Mouse (Mus musculus): Measurements from ENCODE around the gene Gdpgp1. TPM values are rescaled to one million over a fixed set of nuclear protein-coding genes. Genes with fewer than 3 reads are reported as not detected.
A peak's percentile ranks its signal among the peaks of the same experiment; 100 is the strongest.

The Gdpgp1 gene
- total RNA-seq, 2 experiments from 2014 or later = 6.0 to 6.1 TPM

GRCm38 (mm10) chr7:80220237-80220797 is 12.3 kb upstream of the Gdpgp1 start:
- DNase-seq (ENCODE audit: low spot score in 2 of 2) = no peak

GRCm38 (mm10) chr7:80221179-80221750 is 11.4 kb upstream of the Gdpgp1 start:
- DNase-seq (ENCODE audit: low spot score in 2 of 2) = no peak

GRCm38 (mm10) chr7:80227065-80227464 is 5.6 kb upstream of the Gdpgp1 start:
- DNase-seq (ENCODE audit: low spot score in 2 of 2) = no peak

DNA sequence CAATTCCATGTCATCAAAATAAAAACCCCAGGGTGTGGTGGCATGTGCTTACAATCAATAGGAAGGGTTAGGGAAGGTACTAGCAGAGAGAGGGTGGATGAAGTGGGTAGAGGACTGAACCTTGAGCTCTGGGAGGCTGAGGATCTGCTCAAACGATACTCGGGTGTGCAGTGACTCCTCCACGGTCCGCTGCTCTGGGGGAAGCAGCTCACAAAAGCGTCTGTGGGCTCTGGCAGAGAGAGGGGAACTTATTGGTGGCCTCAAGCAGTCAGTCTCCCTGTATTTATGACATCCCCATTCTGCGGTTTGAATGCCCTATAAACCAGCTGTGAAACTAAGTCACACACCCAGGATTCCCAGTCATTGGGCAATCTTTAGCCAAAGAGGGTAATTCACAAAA is 2.5 kb upstream of the Gdpgp1 start:
- no peak for DNase-seq (ENCODE audit: low spot score in 2 of 2)

- peak in 1 of 2 experiments; percentile 24 for DNase-seq (ENCODE audit: low spot score in 2 of 2)
Measured at GRCm38 (mm10) chr7:80231971-80232488, 635 bp upstream of the Gdpgp1 start.

GRCm38 (mm10) chr7:80233799-80234198 is 1.1 kb downstream of the Gdpgp1 start:
- DNase-seq (ENCODE audit: low spot score in 2 of 2) = no peak

- DNase-seq (ENCODE audit: low spot score in 2 of 2) = no peak
Measured at GRCm38 (mm10) chr7:80238542-80238941, 5.9 kb downstream of the Gdpgp1 start.

- DNase-seq (ENCODE audit: low spot score in 2 of 2) = no peak
Measured at GRCm38 (mm10) chr7:80241661-80242060, 9.0 kb downstream of the Gdpgp1 start.

DNA sequence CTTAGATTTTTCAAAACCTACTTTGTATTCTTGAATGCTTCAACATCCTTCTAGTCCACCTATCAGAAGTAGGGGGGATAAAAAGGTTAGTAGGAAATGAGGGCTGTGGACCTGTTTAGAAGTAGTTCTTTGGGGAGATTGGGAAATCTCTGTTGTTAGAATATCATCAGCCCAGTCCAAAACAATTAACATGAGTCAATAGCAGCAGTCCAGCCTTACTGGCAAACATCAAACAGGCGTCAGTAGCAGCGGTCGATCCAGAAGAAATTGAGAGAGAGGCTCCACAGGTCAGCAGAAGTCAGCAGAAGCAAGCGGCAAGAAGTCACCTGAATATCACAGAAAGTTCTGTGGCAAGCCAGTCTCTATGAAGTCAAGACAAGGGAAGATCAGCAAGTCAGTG is 12.2 kb downstream of the Gdpgp1 start:
- no peak for DNase-seq (ENCODE audit: low spot score in 2 of 2)

GRCm38 (mm10) chr7:80246148-80246721 is 13.6 kb downstream of the Gdpgp1 start, which contains the start of gene Ttll13:
TSS of gene Ttll13 (plus strand) at chr7:80246376.
- DNase-seq (ENCODE audit: low spot score in 2 of 2) = peak; percentile 94 to 98

DNA sequence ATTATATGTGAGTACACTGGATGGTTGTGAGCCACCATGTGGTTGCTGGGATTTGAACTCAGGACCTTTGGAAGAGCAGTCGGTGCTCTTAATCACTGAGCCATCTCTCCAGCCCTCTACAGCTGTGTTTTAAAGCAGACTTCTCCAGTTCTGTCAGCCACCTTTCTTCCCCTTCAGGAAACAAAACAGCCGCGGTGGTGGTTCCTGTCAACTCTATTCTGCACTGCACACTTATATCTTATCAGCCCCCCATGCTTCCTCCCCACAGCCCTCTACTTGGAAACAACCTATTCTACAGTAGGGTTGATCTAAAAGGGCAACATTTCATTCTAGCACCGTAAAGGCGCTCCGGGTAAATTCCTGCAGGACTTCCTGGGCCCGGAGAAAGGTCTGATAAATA is 14.2 kb downstream of the Gdpgp1 start:
- no peak for DNase-seq (ENCODE audit: low spot score in 2 of 2)

DNA sequence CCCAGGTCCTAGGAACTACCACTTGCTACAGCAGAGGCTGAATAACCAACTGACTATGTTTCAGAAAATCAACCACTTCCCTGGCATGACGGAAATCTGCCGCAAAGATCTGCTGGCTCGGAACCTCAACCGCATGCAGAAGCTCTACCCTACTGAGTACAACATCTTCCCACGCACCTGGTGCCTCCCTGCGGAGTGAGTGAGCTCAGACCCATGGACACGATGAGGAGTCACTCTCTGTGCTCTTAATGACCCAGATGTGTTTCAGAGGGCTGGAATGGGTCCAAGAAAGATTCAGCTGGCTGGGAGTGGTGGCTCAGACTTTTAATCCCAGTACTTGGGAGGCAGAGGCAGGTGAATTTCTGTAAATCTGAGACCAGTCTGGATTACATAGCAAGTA is 19.8 kb downstream of the Gdpgp1 start:
- no peak for DNase-seq (ENCODE audit: low spot score in 2 of 2)

GRCm38 (mm10) chr7:80252886-80253285 is 20.2 kb downstream of the Gdpgp1 start:
- DNase-seq (ENCODE audit: low spot score in 2 of 2) = no peak

- no peak for DNase-seq (ENCODE audit: low spot score in 2 of 2)
Measured at GRCm38 (mm10) chr7:80255981-80256380, 23.3 kb downstream of the Gdpgp1 start.

GRCm38 (mm10) chr7:80257706-80258105 is 25.0 kb downstream of the Gdpgp1 start:
- no peak for DNase-seq (ENCODE audit: low spot score in 2 of 2)

- DNase-seq (ENCODE audit: low spot score in 2 of 2) = peak; percentile 76 to 89
Measured at GRCm38 (mm10) chr7:80260625-80261371, 28.1 kb downstream of the Gdpgp1 start, which contains the start of gene Ngrn. TSS of gene Ngrn (plus strand) at chr7:80261215.

DNA sequence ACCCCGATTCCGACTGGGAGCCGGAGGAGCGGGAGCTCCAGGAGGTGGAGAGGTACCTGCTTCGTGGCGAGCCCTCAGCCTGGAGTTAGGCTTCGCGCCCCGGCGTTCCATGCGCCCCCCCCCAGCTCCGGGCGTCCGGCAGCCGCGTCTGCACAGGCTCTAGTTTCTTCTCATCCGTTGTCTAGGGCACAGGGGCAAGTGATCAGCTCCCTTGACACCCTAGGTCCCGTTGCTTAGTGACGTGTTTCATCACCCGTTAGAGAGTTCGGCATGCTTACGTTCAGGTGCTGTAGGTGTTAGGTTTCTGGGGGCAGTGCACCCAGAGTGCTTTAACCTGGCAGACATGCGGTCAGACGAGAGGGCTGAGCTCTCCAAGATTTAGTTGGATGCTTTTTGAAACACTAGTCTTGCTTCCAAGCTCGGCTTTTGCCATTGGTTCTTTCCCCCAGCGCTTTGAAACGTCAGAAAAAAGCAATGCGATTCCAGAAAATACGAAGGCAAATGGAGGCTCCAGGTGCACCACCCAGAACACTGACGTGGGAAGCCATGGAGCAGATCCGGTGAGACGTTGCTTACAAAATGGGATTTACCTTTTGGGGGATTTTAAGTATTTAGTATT is 28.8 kb downstream of the Gdpgp1 start:
- peak in 1 of 2 experiments; percentile 29 for DNase-seq (ENCODE audit: low spot score in 2 of 2)

DNA sequence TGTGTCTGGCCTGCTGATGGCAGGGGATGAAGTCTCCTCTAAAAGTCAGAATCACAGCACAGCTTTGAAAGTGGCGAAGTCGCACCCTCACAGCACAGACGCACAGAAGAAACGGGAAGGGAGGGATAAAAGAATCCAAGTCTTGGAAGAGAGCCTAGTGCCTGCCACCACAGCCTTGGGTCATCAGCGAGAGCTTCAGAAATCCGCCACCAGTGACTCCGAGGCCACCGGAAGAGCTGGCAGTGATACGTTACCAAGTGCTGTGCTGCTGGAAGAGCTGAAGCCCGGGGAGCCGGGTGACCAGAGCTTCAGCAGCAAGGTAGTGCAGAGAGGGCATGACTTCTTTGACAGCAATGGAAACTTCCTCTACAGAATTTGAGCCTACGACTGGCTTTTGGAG is 31.9 kb downstream of the Gdpgp1 start:
- no peak for DNase-seq (ENCODE audit: low spot score in 2 of 2)

DNA sequence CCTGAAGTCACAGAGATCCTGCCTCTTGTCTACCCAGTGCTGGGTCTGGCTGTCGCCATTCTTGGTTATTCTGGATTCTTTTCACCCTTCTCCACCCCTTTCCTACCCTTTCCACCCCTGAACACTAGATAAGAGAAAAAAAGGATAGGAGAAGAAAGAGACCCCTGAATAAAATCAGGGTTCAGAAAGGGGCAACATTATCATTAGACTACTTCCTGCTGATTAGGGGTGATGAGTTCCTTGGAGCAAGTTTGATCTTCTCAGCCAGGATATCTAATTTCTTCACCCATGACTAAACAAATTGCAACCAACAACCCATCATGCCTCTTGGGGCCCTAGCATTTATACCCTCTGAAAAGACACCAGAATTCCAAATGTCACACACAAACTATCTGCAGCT is 35.1 kb downstream of the Gdpgp1 start:
- no peak for DNase-seq (ENCODE audit: low spot score in 2 of 2)

GRCm38 (mm10) chr7:80268897-80269750 is 36.5 kb downstream of the Gdpgp1 start, which contains the start of gene Vps33b:
TSS of gene Vps33b (plus strand) at chr7:80269649.
- DNase-seq (ENCODE audit: low spot score in 2 of 2) = peak; percentile 92 to 99

All from layer of hippocampus, adult 18-20 months (tissue).